Mouse (Mus musculus) embryonic fibroblast, embryonic 13.5 days (primary cell): Measurements from ENCODE around the gene Unc5a.

Experiments used
- CTCF ChIP-seq: IDR thresholded peaks from 2 replicates; pipeline ENCODE4 v1.5.1; 2011; ENCODE audit warnings: mild to moderate bottlenecking, control low read depth, low read length, moderate library complexity, borderline replicate concordance; ENCODE audit not compliant: insufficient read depth
- POLR2A ChIP-seq: IDR thresholded peaks from 2 replicates; pipeline ENCODE4 v1.6.1; 2011; ENCODE audit warnings: low read depth, mild to moderate bottlenecking, control low read depth, low read length, moderate library complexity

- TF ChIP-seq CTCF (no peak), POLR2A (no peak)
These were observed 36.2 kb upstream of the Unc5a start for GRCm38 (mm10) chr13:54912894-54913621.
